Mouse (Mus musculus) limb, embryonic 11.5 days (tissue): ENCODE results near the gene Med15. TPM values are rescaled to one million over a fixed set of nuclear protein-coding genes. Genes with fewer than 3 reads are reported as not detected.

ENCODE experiments used
- ATAC-seq: fragments of 200-750 bp; cut with Nextera tagmentation; 2 replicates; pipeline ENCODE4 v1.8.0; 2017; ENCODE audit warnings: low read depth; ENCODE audit not compliant: insufficient number of reproducible peaks, low FRiP score, low TSS enrichment
- DNase-seq: peaks from one replicate; pipeline ENCODE4 v3.0.0-alpha.2; 2015; ENCODE audit warnings: low spot score
- H3K27ac ChIP-seq: fragments of 300-500 bp; sonication (generic); replicated peaks from 2 replicates; pipeline ENCODE4 v1.5.1; 2014; ENCODE audit warnings: low read depth, mild to moderate bottlenecking, low read length
- H3K27me3 ChIP-seq: fragments of 300-500 bp; sonication (generic); 2 replicates; pipeline ENCODE4 v1.6.1; 2014; ENCODE audit warnings: mild to moderate bottlenecking, low read length, mixed read lengths; ENCODE audit not compliant: control insufficient read depth, insufficient read depth
- H3K36me3 ChIP-seq: fragments of 300-500 bp; sonication (generic); 2 replicates; pipeline ENCODE4 v1.6.1; 2014; ENCODE audit warnings: mild to moderate bottlenecking, low read length, moderate library complexity, mixed read lengths; ENCODE audit not compliant: control insufficient read depth, insufficient read depth
- H3K4me1 ChIP-seq: fragments of 300-500 bp; sonication (generic); 2 replicates; pipeline ENCODE4 v1.6.1; 2014; ENCODE audit warnings: low read length, mixed read lengths; ENCODE audit not compliant: control insufficient read depth, insufficient read depth
- H3K4me2 ChIP-seq: fragments of 300-500 bp; sonication (generic); 2 replicates; pipeline ENCODE4 v1.6.1; 2014; ENCODE audit warnings: low read depth, mild to moderate bottlenecking, moderate library complexity; ENCODE audit not compliant: severe bottlenecking
- H3K4me3 ChIP-seq: fragments of 300-500 bp; sonication (generic); 2 replicates; pipeline ENCODE4 v1.5.1; 2014; ENCODE audit warnings: low read depth, low read length
- H3K9ac ChIP-seq: fragments of 300-500 bp; sonication (generic); 2 replicates; pipeline ENCODE4 v1.6.1; 2014; ENCODE audit warnings: mild to moderate bottlenecking, low read length
- H3K9me3 ChIP-seq: fragments of 300-500 bp; sonication (generic); 2 replicates; pipeline ENCODE4 v1.6.1; 2016; ENCODE audit warnings: low read length; ENCODE audit not compliant: control insufficient read depth
- WGBS: fragments of 180-500 bp; shearing (Covaris S2); extraction: QIAGEN DNeasy Blood & Tissue Kit; methylation state at CpG from one replicate; pipeline ENCODE4 v1.1.7; 2014; 5-methylcytosine and 5-hydroxymethylcytosine counted together
- polyA plus RNA-seq: library from polyadenylated mRNA; unstranded; fragments of >200 nt; fragmentation: Nextera tagmentation; extraction: Ambion mirVana; gene quantifications from 2 replicates; pipeline ENCODE4 v1.2.1, GENCODE M21; 2014

The Med15 gene
- polyA plus RNA-seq, 1 experiment from 2014 or later = 42.2 TPM

- Histone ChIP-seq H3K36me3 (peaks cover 3% of the 10 kb centered on the region), H3K9me3 (no peaks in the 10 kb centered on the region), H3K4me3 (peak overlapping the region; percentile 47; the same call in 1 of the 2 replicates), H3K27me3 (no peaks in the 10 kb centered on the region), H3K27ac (no peak overlapping the region), H3K9ac (no peak overlapping the region; the same call in 1 of the 2 replicates), H3K4me1 (peaks cover 12% of the 10 kb centered on the region), H3K4me2 (peak overlapping the region; percentile 93)
- 0 out of 2 replicates have a peak, but pooled peaks have one; percentile 8 for ATAC-seq
- WGBS = 39% methylated on average over 8 of the region's 8 CpGs
- peak; percentile 69 for DNase-seq
Measured at GRCm38 (mm10) chr16:17760657-17761056, 28.0 kb upstream of the Med15 start.

GRCm38 (mm10) chr16:17759813-17760321 is 27.2 kb upstream of the Med15 start:
- no peaks in the 10 kb centered on the region for H3K27me3 ChIP-seq
- H3K9me3 ChIP-seq = no peaks in the 10 kb centered on the region
- H3K36me3 ChIP-seq = no peaks in the 10 kb centered on the region
- H3K4me1 ChIP-seq = peaks cover 12% of the 10 kb centered on the region
- peak overlapping the region; percentile 52; the same call in 1 of the 2 replicates for H3K27ac ChIP-seq
- peak overlapping the region; percentile 92 for H3K9ac ChIP-seq
- peak overlapping the region; percentile 47 for H3K4me3 ChIP-seq
- DNase-seq = peak; percentile 63
- ATAC-seq = peak; percentile 69
- 2% methylated on average over 53 of the region's 54 CpGs for WGBS
- peak overlapping the region; percentile 93 for H3K4me2 ChIP-seq

- Histone ChIP-seq H3K36me3 (no peaks in the 10 kb centered on the region), H3K27me3 (no peaks in the 10 kb centered on the region), H3K4me3 (peak within 1 kb of the TSS; percentile 47), H3K4me2 (peak within 1 kb of the TSS; percentile 93), H3K4me1 (peaks cover 12% of the 10 kb centered on the region), H3K9ac (peak within 1 kb of the TSS; percentile 92), H3K27ac (peak within 1 kb of the TSS; percentile 52; the same call in 1 of the 2 replicates), H3K9me3 (no peaks in the 10 kb centered on the region)
- ATAC-seq (peak; percentile 90), DNase-seq (peak; percentile 94)
- WGBS = 2% methylated on average over 28 of the region's 28 CpGs
Measured at GRCm38 (mm10) chr16:17759344-17759773, 26.7 kb upstream of the Med15 start, which contains the start of gene Klhl22. TSS of gene Klhl22 (plus strand) at chr16:17759618.

- WGBS = 60% methylated on average over 9 of the region's 9 CpGs
- no peak overlapping the region for H3K27ac ChIP-seq
- peak overlapping the region; percentile 92; the same call in 1 of the 2 replicates for H3K9ac ChIP-seq
Measured at GRCm38 (mm10) chr16:17758902-17759301, 26.2 kb upstream of the Med15 start.

GRCm38 (mm10) chr16:17757756-17758155 is 25.1 kb upstream of the Med15 start:
- Histone ChIP-seq H3K36me3 (no peaks in the 10 kb centered on the region), H3K4me1 (peaks cover 12% of the 10 kb centered on the region), H3K4me2 (no peak overlapping the region), H3K27me3 (no peaks in the 10 kb centered on the region), H3K4me3 (no peak overlapping the region), H3K9me3 (no peaks in the 10 kb centered on the region), H3K27ac (no peak overlapping the region), H3K9ac (no peak overlapping the region)
- no peak for ATAC-seq
- no peak for DNase-seq
- 100% methylated on average over 1 of the region's 1 CpGs for WGBS

More at GRCm38 (mm10) chr16:17758902-17759301, 26.2 kb upstream of the Med15 start:
- Histone ChIP-seq H3K4me3 (peak overlapping the region; percentile 47), H3K27me3 (no peaks in the 10 kb centered on the region), H3K36me3 (no peaks in the 10 kb centered on the region), H3K9me3 (no peaks in the 10 kb centered on the region), H3K4me1 (peaks cover 12% of the 10 kb centered on the region), H3K4me2 (peak overlapping the region; percentile 93)
- no peak for ATAC-seq
- no peak for DNase-seq

GRCm38 (mm10) chr16:17753686-17754085 is 21.0 kb upstream of the Med15 start:
- Histone ChIP-seq H3K4me2 (no peak overlapping the region), H3K4me3 (no peak overlapping the region), H3K27ac (no peak overlapping the region), H3K27me3 (no peaks in the 10 kb centered on the region), H3K9ac (no peak overlapping the region), H3K36me3 (no peaks in the 10 kb centered on the region), H3K9me3 (no peaks in the 10 kb centered on the region), H3K4me1 (no peaks in the 10 kb centered on the region)
- no peak for ATAC-seq
- no peak for DNase-seq
- 47% methylated on average over 1 of the region's 1 CpGs for WGBS

- H3K4me2 ChIP-seq = no peak overlapping the region
- no peak overlapping the region for H3K27ac ChIP-seq
- H3K9ac ChIP-seq = no peak overlapping the region
- no peak overlapping the region for H3K4me3 ChIP-seq
- WGBS = 28% methylated on average over 3 of the region's 3 CpGs
- no peak for ATAC-seq
- DNase-seq = no peak
- H3K27me3 ChIP-seq = no peaks in the 10 kb centered on the region
- no peaks in the 10 kb centered on the region for H3K9me3 ChIP-seq
- no peaks in the 10 kb centered on the region for H3K36me3 ChIP-seq
- no peaks in the 10 kb centered on the region for H3K4me1 ChIP-seq
Measured at GRCm38 (mm10) chr16:17753001-17753400, 20.3 kb upstream of the Med15 start.

GRCm38 (mm10) chr16:17745067-17745466 is 12.4 kb upstream of the Med15 start:
- DNase-seq = no peak
- Histone ChIP-seq H3K4me2 (no peak overlapping the region), H3K27me3 (no peaks in the 10 kb centered on the region), H3K4me3 (no peak overlapping the region), H3K27ac (no peak overlapping the region), H3K36me3 (no peaks in the 10 kb centered on the region), H3K9ac (no peak overlapping the region), H3K4me1 (no peaks in the 10 kb centered on the region), H3K9me3 (no peaks in the 10 kb centered on the region)
- WGBS = 87% methylated on average over 2 of the region's 2 CpGs
- ATAC-seq = no peak

- 0% methylated on average over 1 of the region's 1 CpGs for WGBS
- ATAC-seq (no peak), DNase-seq (peak; percentile 77)
- Histone ChIP-seq H3K4me1 (no peaks in the 10 kb centered on the region), H3K4me3 (no peak overlapping the region), H3K36me3 (no peaks in the 10 kb centered on the region), H3K27me3 (no peaks in the 10 kb centered on the region), H3K4me2 (no peak overlapping the region), H3K27ac (no peak overlapping the region), H3K9ac (no peak overlapping the region), H3K9me3 (no peaks in the 10 kb centered on the region)
Measured at GRCm38 (mm10) chr16:17744536-17744935, 11.8 kb upstream of the Med15 start.
